Mouse (Mus musculus): ENCODE results near the gene Snx29.
"Not testable (repeated sequence)": the region's sequence is repeated elsewhere in the genome, so short reads cannot be mapped to it uniquely, and the experiment has no call there.

The Snx29 gene

DNA sequence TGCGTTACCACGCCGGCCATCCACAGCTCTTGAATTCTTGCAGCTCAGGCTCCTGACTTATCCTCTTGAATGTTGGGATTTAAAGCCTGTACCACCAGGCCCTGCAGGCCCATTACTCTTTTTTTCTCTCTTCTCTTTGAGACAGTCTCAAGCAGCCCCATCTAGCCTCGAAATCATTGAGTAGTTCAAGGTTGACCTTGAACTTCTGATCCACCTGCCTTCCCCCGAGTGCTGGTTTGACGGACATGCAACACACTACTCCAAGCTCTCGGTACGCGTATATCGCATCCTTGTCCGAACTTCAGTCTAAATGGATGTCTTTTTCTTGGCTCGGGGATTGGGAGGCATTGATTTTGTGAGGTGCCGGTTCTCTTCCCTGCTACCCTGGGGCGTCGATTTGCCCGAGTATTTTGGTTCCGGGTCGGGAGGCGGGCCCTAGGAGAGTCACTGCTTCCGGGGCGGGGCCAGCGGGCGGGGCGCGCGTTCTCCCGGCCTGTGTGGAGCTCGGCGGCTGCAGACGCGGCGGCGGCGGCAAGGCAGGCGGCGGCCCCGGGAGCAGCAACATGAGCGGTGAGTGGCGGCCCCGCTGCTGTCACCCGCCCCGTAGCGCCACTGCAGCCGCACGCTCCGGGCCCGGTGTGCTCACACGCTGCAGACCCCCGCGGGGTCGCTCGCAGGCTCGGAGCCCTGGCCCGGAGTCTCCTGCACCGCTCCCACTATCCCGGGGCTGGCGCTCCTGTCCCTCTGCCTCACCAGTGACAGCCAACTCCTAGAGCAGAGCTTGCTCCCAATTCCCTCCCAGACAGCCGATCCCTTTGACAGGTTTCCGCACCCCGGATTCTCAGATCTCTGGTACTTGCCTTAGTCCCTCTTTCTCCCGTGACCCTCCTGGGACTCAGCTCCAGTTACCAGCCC lies at the start of gene Snx29:
Snx29 (plus strand) TSS at position 500 of the 915 bp plus-strand sequence.
- DNase-seq (ENCODE audit: low read depth): peak; percentile 87

- no peak for DNase-seq (ENCODE audit: low read depth)
Measured at GRCm38 (mm10) chr16:11276888-11277287, 45.8 kb upstream of the Snx29 start.

- DNase-seq (ENCODE audit: low read depth): no peak
Measured at GRCm38 (mm10) chr16:11278778-11279177, 43.9 kb upstream of the Snx29 start.

- DNase-seq (ENCODE audit: low read depth): no peak
Measured at GRCm38 (mm10) chr16:11282655-11283232, 40.0 kb upstream of the Snx29 start.

GRCm38 (mm10) chr16:11284881-11285280 lies 37.8 kb upstream of the Snx29 start:
- DNase-seq (ENCODE audit: low read depth): peak; percentile 73

DNA sequence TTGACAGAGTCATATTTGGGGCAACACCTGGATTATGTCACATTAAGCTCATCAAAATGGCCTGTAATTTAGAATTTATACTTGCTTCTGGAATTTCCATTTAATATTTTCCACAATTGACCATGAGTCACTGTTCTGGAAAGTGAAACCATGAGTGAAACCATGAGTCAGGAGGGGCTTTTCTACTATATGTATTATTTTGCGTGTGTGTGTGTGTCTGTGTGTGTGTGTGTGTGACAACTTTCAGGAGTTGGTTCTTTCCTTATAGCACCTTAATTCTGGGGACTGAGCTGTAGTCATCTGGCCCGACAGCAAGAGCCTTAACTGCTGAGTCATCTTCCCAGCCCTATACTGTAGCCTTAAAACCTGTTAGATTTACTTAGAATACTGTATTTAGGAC lies 36.8 kb upstream of the Snx29 start:
- DNase-seq (ENCODE audit: low read depth): peak; percentile 50

GRCm38 (mm10) chr16:11288873-11289272 lies 33.8 kb upstream of the Snx29 start:
- not testable (repeated sequence) for DNase-seq (ENCODE audit: low read depth)

- not testable (repeated sequence) for DNase-seq (ENCODE audit: low read depth)
Measured at GRCm38 (mm10) chr16:11295583-11295982, 27.1 kb upstream of the Snx29 start.

DNA sequence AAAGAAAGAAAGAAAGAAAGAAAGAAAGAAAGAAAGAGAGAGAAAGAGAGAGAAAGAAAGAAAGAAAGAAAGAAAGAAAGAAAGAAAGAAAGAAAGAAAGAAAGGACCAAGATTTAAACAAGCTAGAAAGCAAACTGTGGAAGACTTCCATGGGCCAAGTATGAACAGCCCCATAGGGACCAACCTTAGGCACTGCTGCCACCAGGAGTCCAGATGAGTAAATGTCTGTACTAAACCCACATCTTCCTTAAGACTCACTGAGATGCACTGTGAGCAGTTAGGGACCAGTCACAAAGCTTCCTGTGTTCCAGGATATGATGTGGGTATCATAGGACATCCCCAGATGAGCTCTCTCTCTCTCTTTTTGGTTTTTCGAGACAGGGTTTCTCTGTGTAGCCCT lies 25.0 kb upstream of the Snx29 start:
- DNase-seq (ENCODE audit: low read depth): peak; percentile 81

DNA sequence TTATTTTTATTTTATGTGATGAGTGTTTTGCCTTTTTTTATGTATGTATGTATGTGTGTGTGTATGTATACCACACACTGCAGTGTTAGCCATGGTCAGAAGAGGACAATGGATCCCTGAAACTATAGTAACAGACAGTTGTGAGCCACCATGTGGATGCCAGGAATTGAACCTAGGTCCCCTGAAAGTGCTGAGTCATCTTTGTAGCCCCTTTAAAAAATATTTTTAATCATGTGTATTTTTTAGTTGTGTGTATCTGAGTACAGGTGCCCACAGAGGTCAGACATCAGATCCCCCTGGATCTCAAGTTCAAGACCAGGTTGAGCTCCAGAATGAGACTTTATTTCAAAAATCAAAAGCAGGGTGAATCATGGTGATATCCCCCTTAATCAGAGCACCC lies 19.0 kb upstream of the Snx29 start:
- DNase-seq (ENCODE audit: low read depth): no peak

GRCm38 (mm10) chr16:11305531-11305930 lies 17.2 kb upstream of the Snx29 start:
- no peak for DNase-seq (ENCODE audit: low read depth)

- no peak for DNase-seq (ENCODE audit: low read depth)
Measured at GRCm38 (mm10) chr16:11313512-11313911, 9.2 kb upstream of the Snx29 start, which contains the start of gene Tnfrsf17. Gene Tnfrsf17 (plus strand): TSS chr16:11313812.

DNA sequence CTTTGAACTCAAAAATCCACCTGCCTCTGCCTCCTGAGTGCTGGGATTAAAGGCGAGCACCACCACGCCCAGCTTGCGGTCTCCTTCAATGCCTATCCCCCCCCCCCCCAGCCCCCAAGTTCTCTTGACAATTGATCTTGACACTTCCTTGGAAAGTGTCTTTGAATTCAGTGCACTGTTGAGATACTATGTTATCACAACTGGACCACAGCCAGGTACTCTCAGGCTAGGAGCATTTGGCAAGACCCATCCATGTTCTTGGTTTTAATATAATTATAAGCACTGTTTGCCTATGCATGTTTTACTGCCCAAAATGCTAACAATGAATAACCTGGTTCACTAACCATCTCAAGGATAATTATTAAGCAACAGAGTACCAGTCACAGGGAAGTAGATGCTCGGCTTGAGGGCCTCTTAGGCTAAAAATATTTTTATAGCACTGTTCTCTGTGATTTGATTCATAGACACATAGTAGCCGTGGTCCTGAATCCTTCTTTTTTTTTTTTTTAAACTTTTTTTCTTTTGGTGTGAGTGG lies 6.9 kb upstream of the Snx29 start:
- DNase-seq (ENCODE audit: low read depth): no peak

- DNase-seq (ENCODE audit: low read depth): peak; percentile 12
Measured at GRCm38 (mm10) chr16:11316748-11317147, 6.0 kb upstream of the Snx29 start.

DNA sequence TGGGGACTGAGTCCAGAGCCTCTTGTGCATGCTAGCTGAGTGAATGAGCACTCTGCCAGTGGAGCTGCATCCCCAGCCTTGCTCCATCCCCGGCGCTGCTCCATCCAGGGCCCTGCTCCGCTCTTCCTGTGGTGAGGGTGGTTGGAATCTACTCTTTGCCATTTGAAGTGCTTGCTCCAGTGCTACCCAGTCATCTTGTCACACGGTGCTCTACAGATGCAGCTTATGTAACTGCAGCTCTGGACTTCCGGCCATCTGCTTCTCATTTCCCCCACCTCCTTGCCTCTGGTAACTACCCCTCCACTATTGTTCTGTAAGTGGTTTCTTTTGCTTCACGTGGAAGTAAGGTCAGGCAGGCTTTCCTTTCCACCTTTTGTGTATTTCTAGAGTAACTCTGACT lies 5.4 kb upstream of the Snx29 start:
- peak; percentile 85 for DNase-seq (ENCODE audit: low read depth)

- peak; percentile 40 for DNase-seq (ENCODE audit: low read depth)
Measured at GRCm38 (mm10) chr16:11323324-11324051, 780 bp downstream of the Snx29 start.

GRCm38 (mm10) chr16:11330081-11330800 lies 7.5 kb downstream of the Snx29 start:
- peak; percentile 20 for DNase-seq (ENCODE audit: low read depth)

DNA sequence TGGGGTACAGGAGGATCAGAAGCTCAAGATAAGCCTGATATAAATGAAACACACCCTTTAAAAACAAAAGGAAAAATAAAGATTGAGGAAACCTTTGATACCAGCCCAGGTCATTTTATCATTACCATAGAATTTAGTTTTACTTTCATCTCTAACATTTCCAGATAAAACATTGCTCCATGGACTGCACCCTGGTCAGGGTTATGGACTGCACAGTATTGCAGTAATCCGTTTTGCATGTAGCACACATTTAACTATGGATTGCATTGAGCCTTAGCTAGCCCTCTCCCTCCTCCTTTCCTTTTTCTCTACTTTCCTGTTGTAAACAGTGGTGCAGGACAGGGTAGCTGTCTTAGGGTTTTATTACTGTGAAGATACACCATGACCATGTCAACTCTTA lies 8.3 kb downstream of the Snx29 start:
- DNase-seq (ENCODE audit: low read depth): no peak

DNA sequence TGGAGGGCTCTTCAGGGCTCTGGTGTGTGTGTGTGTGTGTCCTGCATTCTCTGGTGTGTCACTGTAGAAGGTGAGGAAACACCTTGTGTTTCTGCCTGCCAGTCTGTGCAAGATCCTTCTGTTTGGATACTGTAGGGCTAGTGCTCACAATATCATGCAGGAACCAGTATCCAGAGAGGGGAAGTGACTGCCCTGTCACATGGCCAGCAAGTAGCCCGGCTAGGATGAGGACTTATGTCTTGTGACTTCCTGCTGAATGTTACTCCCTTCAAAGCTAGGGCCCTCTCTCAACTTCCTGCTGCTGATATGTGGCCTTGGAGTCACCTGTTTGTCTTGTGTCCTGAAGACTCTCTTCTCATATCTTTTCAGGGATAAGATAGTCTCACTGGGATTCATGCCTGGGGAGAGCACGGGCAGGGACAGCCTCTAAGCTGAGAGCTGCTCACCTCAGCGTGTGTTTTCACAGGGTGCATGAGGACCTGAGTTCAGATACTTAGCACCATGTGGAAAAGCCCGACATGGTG lies 20.6 kb downstream of the Snx29 start:
- DNase-seq (ENCODE audit: low read depth): peak; percentile 74

DNA sequence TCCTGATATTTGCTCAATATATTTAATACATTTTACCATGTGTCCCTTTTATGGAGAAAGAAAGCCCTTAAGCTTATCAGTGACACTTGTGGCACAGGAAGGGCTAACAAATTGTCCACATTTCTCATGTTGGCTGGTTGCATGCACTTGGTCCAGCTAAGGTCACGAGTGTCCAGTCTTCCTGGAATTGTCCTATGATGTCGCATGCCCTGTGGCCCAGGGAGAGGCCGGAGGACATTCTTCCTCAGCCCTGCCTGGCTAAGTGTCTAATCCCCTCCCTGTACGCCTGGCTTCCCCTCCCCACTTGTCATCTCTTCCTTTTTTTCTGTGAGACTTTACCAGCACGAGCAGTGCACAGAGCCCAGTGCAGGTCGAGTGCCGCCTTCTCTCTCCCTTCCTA lies 29.2 kb downstream of the Snx29 start:
- no peak for DNase-seq (ENCODE audit: low read depth)

DNA sequence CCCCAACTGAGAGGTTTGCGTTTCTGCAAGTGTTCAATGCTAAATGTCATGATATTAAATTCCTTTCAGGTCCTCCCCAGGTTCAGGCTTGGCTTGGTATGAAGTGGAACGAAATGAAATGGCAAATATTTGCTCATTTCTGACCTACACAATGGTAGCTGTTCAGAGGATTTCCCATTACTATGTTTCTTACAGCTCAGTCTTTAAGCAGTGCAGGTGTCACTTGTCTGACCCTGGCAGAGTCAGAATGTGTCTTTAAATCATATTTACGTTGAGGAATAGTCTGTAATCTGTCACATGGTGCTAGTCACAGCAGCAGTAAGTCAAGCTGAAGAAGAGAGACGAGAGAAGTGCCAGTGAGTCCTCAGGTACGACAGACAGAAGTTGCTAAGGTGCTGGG lies 36.5 kb downstream of the Snx29 start:
- no peak for DNase-seq (ENCODE audit: low read depth)
